Mouse (Mus musculus) monocyte, adult 5-6 weeks (primary cell): ENCODE data around the gene Aldh9a1. TPM values are rescaled to one million over a fixed set of nuclear protein-coding genes. Genes with fewer than 3 reads are reported as not detected.

Experiments
- ATAC-seq: fragments of 153-309, 156-312 bp; replicated peaks from 2 replicates; pipeline ENCODE4 v1.8.0; 2017; ENCODE audit warnings: mild to moderate bottlenecking; ENCODE audit not compliant: low TSS enrichment, insufficient number of reproducible peaks, severe bottlenecking, poor library complexity, low FRiP score
- total RNA-seq: library from RNA; stranded (forward); fragments of 200-1000, 200-491, 200-594 nt; gene quantifications from 3 replicates; pipeline ENCODE4 v1.2.3, GENCODE M21; 2017

Gene Aldh9a1
- total RNA-seq, 1 experiment from 2014 or later, result 34.4 TPM

GRCm38 (mm10) chr1:167381050-167382015 is 31.5 kb downstream of the Aldh9a1 start:
- ATAC-seq, result no peak

GRCm38 (mm10) chr1:167382316-167382715 is 32.5 kb downstream of the Aldh9a1 start:
- ATAC-seq, result no peak

GRCm38 (mm10) chr1:167382763-167383162 is 33.0 kb downstream of the Aldh9a1 start:
- no peak for ATAC-seq

- no peak for ATAC-seq
Measured at GRCm38 (mm10) chr1:167383178-167383577, 33.4 kb downstream of the Aldh9a1 start.

- ATAC-seq, result no peak
Measured at GRCm38 (mm10) chr1:167384156-167384555, 34.4 kb downstream of the Aldh9a1 start.

GRCm38 (mm10) chr1:167385211-167385610 is 35.4 kb downstream of the Aldh9a1 start:
- no peak for ATAC-seq

GRCm38 (mm10) chr1:167385636-167386035 is 35.8 kb downstream of the Aldh9a1 start:
- ATAC-seq, result no peak

GRCm38 (mm10) chr1:167386466-167386865 is 36.7 kb downstream of the Aldh9a1 start:
- ATAC-seq, result no peak

GRCm38 (mm10) chr1:167387310-167387709 is 37.5 kb downstream of the Aldh9a1 start:
- ATAC-seq, result no peak

GRCm38 (mm10) chr1:167387796-167388195 is 38.0 kb downstream of the Aldh9a1 start:
- ATAC-seq, result no peak

- no peak for ATAC-seq
Measured at GRCm38 (mm10) chr1:167388571-167388970, 38.8 kb downstream of the Aldh9a1 start.

GRCm38 (mm10) chr1:167389584-167389983 is 39.8 kb downstream of the Aldh9a1 start:
- ATAC-seq, result no peak

- ATAC-seq, result no peak
Measured at GRCm38 (mm10) chr1:167390381-167390780, 40.6 kb downstream of the Aldh9a1 start.

GRCm38 (mm10) chr1:167391241-167391640 is 41.5 kb downstream of the Aldh9a1 start:
- no peak for ATAC-seq

- no peak for ATAC-seq
Measured at GRCm38 (mm10) chr1:167392031-167392640, 42.3 kb downstream of the Aldh9a1 start.

GRCm38 (mm10) chr1:167392687-167393086 is 42.9 kb downstream of the Aldh9a1 start:
- ATAC-seq, result no peak; the same call in 1 of the 2 replicates

GRCm38 (mm10) chr1:167393281-167393680 is 43.5 kb downstream of the Aldh9a1 start:
- no peak for ATAC-seq

- peak; percentile 79 for ATAC-seq
Measured at GRCm38 (mm10) chr1:167393683-167394492, 44.1 kb downstream of the Aldh9a1 start, which contains the start of gene Mgst3. Mgst3 (minus strand) TSS chr1:167393841.

GRCm38 (mm10) chr1:167405237-167405636 is 55.4 kb downstream of the Aldh9a1 start:
- no peak for ATAC-seq
